Mouse (Mus musculus) forebrain, embryonic 15.5 days (tissue): ENCODE data around the gene Dennd4b. TPM values are rescaled to one million over a fixed set of nuclear protein-coding genes. Genes with fewer than 3 reads are reported as not detected.
"Not testable (repeated sequence)": the region's sequence is repeated elsewhere in the genome, so short reads cannot be mapped to it uniquely, and the experiment has no call there.

ENCODE experiments used
- ATAC-seq: fragments of 200-750 bp; cut with Nextera tagmentation; replicated peaks from 2 replicates; pipeline ENCODE4 v1.8.0; 2017; ENCODE audit warnings: mild to moderate bottlenecking, moderate TSS enrichment, moderate library complexity
- H3K27ac ChIP-seq: fragments of 300-500 bp; sonication (generic); replicated peaks from 2 replicates; pipeline ENCODE4 v1.5.1; 2015; ENCODE audit warnings: mild to moderate bottlenecking, inconsistent platforms
- H3K27me3 ChIP-seq: fragments of 300-500 bp; sonication (generic); 2 replicates; pipeline ENCODE4 v1.6.1; 2015; ENCODE audit warnings: inconsistent platforms
- H3K36me3 ChIP-seq: fragments of 300-500 bp; sonication (generic); 2 replicates; pipeline ENCODE4 v1.6.1; 2015; ENCODE audit warnings: mild to moderate bottlenecking, inconsistent platforms
- H3K4me1 ChIP-seq: fragments of 300-500 bp; sonication (generic); 2 replicates; pipeline ENCODE4 v1.6.1; 2015; ENCODE audit warnings: inconsistent platforms
- H3K4me2 ChIP-seq: fragments of 300-500 bp; sonication (generic); replicated peaks from 2 replicates; pipeline ENCODE4 v1.6.1; 2015; ENCODE audit warnings: mild to moderate bottlenecking, inconsistent platforms
- H3K4me3 ChIP-seq: fragments of 300-500 bp; sonication (generic); 2 replicates; pipeline ENCODE4 v1.5.1; 2015; ENCODE audit warnings: mild to moderate bottlenecking, inconsistent platforms
- H3K9ac ChIP-seq: fragments of 300-500 bp; sonication (generic); replicated peaks from 2 replicates; pipeline ENCODE4 v1.6.1; 2015; ENCODE audit warnings: mild to moderate bottlenecking, inconsistent platforms
- H3K9me3 ChIP-seq: fragments of 300-500 bp; sonication (generic); 2 replicates; pipeline ENCODE4 v1.6.1; 2016; ENCODE audit warnings: inconsistent platforms
- WGBS: fragments of 180-500 bp; shearing (Covaris S2); methylation state at CpG from one replicate; pipeline ENCODE4 v1.1.7; 2015; ENCODE audit warnings: mixed read lengths; 5-methylcytosine and 5-hydroxymethylcytosine counted together
- polyA plus RNA-seq: library from polyadenylated mRNA; unstranded; fragments of >200 nt; fragmentation: Nextera tagmentation; extraction: Ambion mirVana; gene quantifications from 2 replicates; pipeline ENCODE4 v1.2.1, GENCODE M21; 2015

Dennd4b gene
- polyA plus RNA-seq, 1 experiment from 2014 or later, result 7.2 TPM

- Histone ChIP-seq H3K4me1 (peaks cover 12% of the 10 kb centered on the region; the same call in 1 of the 2 replicates), H3K27me3 (no peaks in the 10 kb centered on the region), H3K4me3 (no peak overlapping the region), H3K9ac (no peak overlapping the region), H3K27ac (no peak overlapping the region), H3K36me3 (peaks cover 6% of the 10 kb centered on the region), H3K9me3 (no peaks in the 10 kb centered on the region), H3K4me2 (no peak overlapping the region)
- no peak for ATAC-seq
- 86% methylated on average over 16 of the region's 16 CpGs for WGBS
These were observed 4.0 kb downstream of the Dennd4b start for GRCm38 (mm10) chr3:90268971-90269370.

GRCm38 (mm10) chr3:90270784-90271183 is 5.8 kb downstream of the Dennd4b start:
- ATAC-seq, result no peak
- 94% methylated on average over 8 of the region's 8 CpGs for WGBS

GRCm38 (mm10) chr3:90272170-90272569 is 7.2 kb downstream of the Dennd4b start:
- Histone ChIP-seq H3K4me1 (no peaks in the 10 kb centered on the region), H3K27ac (no peak overlapping the region), H3K9me3 (no peaks in the 10 kb centered on the region), H3K4me2 (no peak overlapping the region), H3K9ac (no peak overlapping the region), H3K36me3 (peaks cover 7% of the 10 kb centered on the region; the same call in 1 of the 2 replicates), H3K27me3 (no peaks in the 10 kb centered on the region), H3K4me3 (no peak overlapping the region)
- ATAC-seq, result no peak
- 77% methylated on average over 9 of the region's 9 CpGs for WGBS

More at GRCm38 (mm10) chr3:90270784-90271183, 5.8 kb downstream of the Dennd4b start:
- Histone ChIP-seq H3K36me3 (peaks cover 2% of the 10 kb centered on the region; the same call in 1 of the 2 replicates), H3K27me3 (no peaks in the 10 kb centered on the region), H3K4me2 (no peak overlapping the region), H3K4me1 (peaks cover 8% of the 10 kb centered on the region; the same call in 1 of the 2 replicates), H3K9ac (no peak overlapping the region), H3K9me3 (no peaks in the 10 kb centered on the region), H3K27ac (no peak overlapping the region), H3K4me3 (no peak overlapping the region)

GRCm38 (mm10) chr3:90273855-90274254 is 8.9 kb downstream of the Dennd4b start:
- Histone ChIP-seq H3K9ac (no peak overlapping the region), H3K27me3 (no peaks in the 10 kb centered on the region), H3K4me3 (no peak overlapping the region), H3K4me1 (no peaks in the 10 kb centered on the region), H3K4me2 (no peak overlapping the region), H3K27ac (no peak overlapping the region), H3K36me3 (peaks cover 13% of the 10 kb centered on the region), H3K9me3 (no peaks in the 10 kb centered on the region)
- no peak for ATAC-seq
- WGBS, result 93% methylated on average over 22 of the region's 22 CpGs

- H3K36me3 ChIP-seq, result peaks cover 27% of the 10 kb centered on the region
- no peak for ATAC-seq
- H3K4me3 ChIP-seq, result no peak overlapping the region
- no peaks in the 10 kb centered on the region for H3K9me3 ChIP-seq
- H3K4me1 ChIP-seq, result no peaks in the 10 kb centered on the region
- WGBS, result 94% methylated on average over 11 of the region's 11 CpGs
- H3K4me2 ChIP-seq, result no peak overlapping the region
- H3K9ac ChIP-seq, result no peak overlapping the region
- H3K27me3 ChIP-seq, result no peaks in the 10 kb centered on the region
- H3K27ac ChIP-seq, result no peak overlapping the region
These were observed 10.3 kb downstream of the Dennd4b start for GRCm38 (mm10) chr3:90275286-90275685.

- H3K9ac ChIP-seq, result no peak overlapping the region
- ATAC-seq, result no peak
- H3K27ac ChIP-seq, result no peak overlapping the region
- H3K27me3 ChIP-seq, result no peaks in the 10 kb centered on the region
- 47% methylated on average over 16 of the region's 16 CpGs for WGBS
- H3K36me3 ChIP-seq, result peaks cover 27% of the 10 kb centered on the region
- H3K4me3 ChIP-seq, result no peak overlapping the region
- no peaks in the 10 kb centered on the region for H3K4me1 ChIP-seq
- H3K9me3 ChIP-seq, result no peaks in the 10 kb centered on the region
- no peak overlapping the region for H3K4me2 ChIP-seq
These were observed 11.9 kb downstream of the Dennd4b start for GRCm38 (mm10) chr3:90276858-90277257.

- Histone ChIP-seq H3K4me1 (no peaks in the 10 kb centered on the region), H3K27ac (no peak overlapping the region), H3K36me3 (peaks cover 27% of the 10 kb centered on the region), H3K9ac (no peak overlapping the region), H3K4me3 (no peak overlapping the region), H3K4me2 (no peak overlapping the region), H3K9me3 (no peaks in the 10 kb centered on the region), H3K27me3 (no peaks in the 10 kb centered on the region)
- WGBS, result 89% methylated on average over 9 of the region's 9 CpGs
- no peak for ATAC-seq
These were observed 12.8 kb downstream of the Dennd4b start for GRCm38 (mm10) chr3:90277793-90278192.

GRCm38 (mm10) chr3:90278211-90278610 is 13.2 kb downstream of the Dennd4b start:
- no peak for ATAC-seq
- no peaks in the 10 kb centered on the region for H3K9me3 ChIP-seq
- H3K4me3 ChIP-seq, result no peak overlapping the region
- H3K36me3 ChIP-seq, result peaks cover 27% of the 10 kb centered on the region
- no peaks in the 10 kb centered on the region for H3K4me1 ChIP-seq
- 94% methylated on average over 10 of the region's 10 CpGs for WGBS
- H3K9ac ChIP-seq, result no peak overlapping the region
- no peak overlapping the region for H3K27ac ChIP-seq
- no peak overlapping the region for H3K4me2 ChIP-seq
- H3K27me3 ChIP-seq, result no peaks in the 10 kb centered on the region

- Histone ChIP-seq H3K4me1 (no peaks in the 10 kb centered on the region), H3K4me2 (no peak overlapping the region), H3K36me3 (peaks cover 27% of the 10 kb centered on the region), H3K27ac (no peak overlapping the region), H3K9ac (no peak overlapping the region), H3K27me3 (no peaks in the 10 kb centered on the region), H3K4me3 (no peak overlapping the region), H3K9me3 (no peaks in the 10 kb centered on the region)
- 94% methylated on average over 9 of the region's 9 CpGs for WGBS
- ATAC-seq, result no peak
These were observed 14.2 kb downstream of the Dennd4b start for GRCm38 (mm10) chr3:90279216-90279615.

- WGBS, result 93% methylated on average over 7 of the region's 7 CpGs
- H3K9me3 ChIP-seq, result no peaks in the 10 kb centered on the region
- H3K27ac ChIP-seq, result no peak overlapping the region
- H3K4me3 ChIP-seq, result no peak overlapping the region
- ATAC-seq, result no peak
- H3K27me3 ChIP-seq, result no peaks in the 10 kb centered on the region
- H3K4me2 ChIP-seq, result no peak overlapping the region
- peaks cover 27% of the 10 kb centered on the region for H3K36me3 ChIP-seq
- H3K4me1 ChIP-seq, result no peaks in the 10 kb centered on the region
- H3K9ac ChIP-seq, result no peak overlapping the region
These were observed 14.8 kb downstream of the Dennd4b start for GRCm38 (mm10) chr3:90279743-90280142.

GRCm38 (mm10) chr3:90280708-90281107 is 15.7 kb downstream of the Dennd4b start:
- H3K9me3 ChIP-seq, result no peaks in the 10 kb centered on the region
- no peaks in the 10 kb centered on the region for H3K4me1 ChIP-seq
- no peak overlapping the region for H3K9ac ChIP-seq
- no peak for ATAC-seq
- no peak overlapping the region for H3K4me2 ChIP-seq
- H3K27me3 ChIP-seq, result no peaks in the 10 kb centered on the region
- H3K27ac ChIP-seq, result no peak overlapping the region
- 88% methylated on average over 9 of the region's 9 CpGs for WGBS
- H3K36me3 ChIP-seq, result peaks cover 27% of the 10 kb centered on the region
- no peak overlapping the region for H3K4me3 ChIP-seq

- Histone ChIP-seq H3K4me3 (no peak overlapping the region), H3K27me3 (no peaks in the 10 kb centered on the region), H3K36me3 (peaks cover 13% of the 10 kb centered on the region), H3K9ac (no peak overlapping the region), H3K4me2 (no peak overlapping the region), H3K27ac (no peak overlapping the region), H3K4me1 (no peaks in the 10 kb centered on the region), H3K9me3 (no peaks in the 10 kb centered on the region)
- no peak for ATAC-seq
- WGBS, result 96% methylated on average over 2 of the region's 2 CpGs
These were observed 19.2 kb downstream of the Dennd4b start for GRCm38 (mm10) chr3:90284150-90284549.

- H3K9ac ChIP-seq, H3K27ac ChIP-seq, H3K9me3 ChIP-seq, H3K27me3 ChIP-seq, H3K4me3 ChIP-seq, H3K4me2 ChIP-seq, H3K36me3 ChIP-seq, ATAC-seq: not testable (repeated sequence)
- WGBS, result 77% methylated on average over 3 of the region's 3 CpGs
- peaks cover 11% of the 10 kb centered on the region for H3K4me1 ChIP-seq
These were observed 24.4 kb downstream of the Dennd4b start for GRCm38 (mm10) chr3:90289403-90289802.
